ENCODE assay signal across 27 mouse cellular contexts in the genomic region with DNA sequence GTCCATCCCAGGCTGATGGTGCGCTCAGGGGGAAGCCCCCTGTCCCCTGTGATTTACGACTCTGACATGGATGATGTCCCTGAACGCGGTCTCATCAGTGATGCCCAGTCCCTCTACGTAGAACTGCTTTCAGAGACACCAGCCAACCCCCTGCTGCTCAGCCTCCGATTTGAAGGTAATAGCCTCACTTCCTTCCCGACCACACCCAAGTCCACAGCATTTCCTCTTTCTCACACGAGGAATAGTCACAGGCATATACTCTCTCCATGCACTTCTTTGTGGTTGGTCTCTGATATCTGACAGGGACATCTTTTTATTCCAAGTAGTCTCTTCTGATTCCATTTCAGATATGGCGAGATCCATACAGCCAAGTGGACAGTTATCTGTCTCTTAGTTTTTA. TPM values are rescaled to one million over a fixed set of nuclear protein-coding genes. Genes with fewer than 3 reads are reported as not detected.
DNase-seq lines count a peak whose midpoint lies in the region; ATAC-seq and TF ChIP-seq lines count a peak whose summit lies in the region.
"Had no signal": no experiment of that assay in that cellular context is flagged by ENCODE, and none has a peak within 500 bp of the region (broad histone marks: within the 10 kb centered on the region; RNA-seq: fewer than 3 reads in every experiment).

No protein-coding gene starts in this region.

- ATAC-seq in lung, postnatal 0 days: 0 out of 2 replicates have a peak, but pooled peaks have one; percentile 12
- peak; percentile 52 for ATAC-seq in granulocyte monocyte progenitor cell, adult 5-6 weeks (replicated peaks; ENCODE audit: poor library complexity, severe bottlenecking)
- no peak for ATAC-seq in forebrain, embryonic 16.5 days
- ATAC-seq: activated CD4-positive, CD25-positive, alpha-beta regulatory T cell, adult 4 months; forebrain, embryonic 13.5 days; forebrain, postnatal 0 days had no signal

- DNase-seq in lung, postnatal 0 days (ENCODE audit: low spot score): no peak
- no peak for DNase-seq in lung, postnatal 10 days
- peak; percentile 40 for DNase-seq in MEL-GATA-1-ER (ENCODE audit: extremely low read depth, low read depth)
- DNase-seq in splenic B cell, adult 2 months (ENCODE audit: low read depth, low spot score): peak; percentile 13
- no peak for DNase-seq in thymus, adult 18-20 months
- no peak for DNase-seq in liver
- DNase-seq: adrenal gland, adult 8-10 months; adrenal gland, postnatal 25 days; cerebellum, adult 18-20 months; cerebellum, adult 9-11 months; cerebellum, postnatal 25 days; forebrain, postnatal 0 days; gastrocnemius, postnatal 36 days; heart, adult 11 months had no signal

- no peak overlapping the region for H3K4me2 ChIP-seq in lung, postnatal 0 days (replicated peaks; ENCODE audit: low read depth, low read length)
- no peak overlapping the region for H3K4me2 ChIP-seq in forebrain, embryonic 16.5 days (ENCODE audit: low read length)
- H3K4me2 ChIP-seq: forebrain, embryonic 13.5 days; heart, embryonic 11.5 days; hindbrain, embryonic 12.5 days; hindbrain, embryonic 15.5 days had no signal

- H3K9me3 ChIP-seq in lung, postnatal 0 days (ENCODE audit: low read length): no peaks in the 10 kb centered on the region
- no peaks in the 10 kb centered on the region for H3K9me3 ChIP-seq in forebrain, embryonic 16.5 days (ENCODE audit: control insufficient read depth, low read length)
- H3K9me3 ChIP-seq: forebrain, embryonic 10.5 days; forebrain, embryonic 13.5 days; hindbrain, embryonic 12.5 days; hindbrain, embryonic 15.5 days had no signal

- no peak overlapping the region for H3K4me3 ChIP-seq in lung, postnatal 0 days (ENCODE audit: low read depth, low read length)
- H3K4me3 ChIP-seq in forebrain, embryonic 16.5 days (replicated peaks; ENCODE audit: low read length): no peak overlapping the region
- H3K4me3 ChIP-seq: forebrain, embryonic 10.5 days; forebrain, embryonic 13.5 days; hindbrain, embryonic 12.5 days; hindbrain, embryonic 15.5 days had no signal

- H3K4me1 ChIP-seq in lung, postnatal 0 days (ENCODE audit: insufficient read depth, low read depth, low read length): no peaks in the 10 kb centered on the region
- H3K4me1 ChIP-seq in forebrain, embryonic 16.5 days (replicated peaks; ENCODE audit: control insufficient read depth, insufficient read depth, low read length): no peaks in the 10 kb centered on the region
- H3K4me1 ChIP-seq: forebrain, embryonic 13.5 days; hindbrain, embryonic 12.5 days; hindbrain, embryonic 15.5 days had no signal

- TF ChIP-seq CTCF in lung, postnatal 0 days (IDR thresholded peaks at IDR 0.05): no peak

- H3K27me3 ChIP-seq in lung, postnatal 0 days (replicated peaks; ENCODE audit: insufficient read depth, low read length): 0 out of 2 replicates have a peak, but pooled peaks cover 5% of the 10 kb centered on the region
- H3K27me3 ChIP-seq in splenic B cell, adult 2 months (ENCODE audit: control insufficient read depth, insufficient read depth, low read length, poor library complexity, severe bottlenecking): no peaks in the 10 kb centered on the region
- H3K27me3 ChIP-seq in forebrain, embryonic 16.5 days (replicated peaks; ENCODE audit: control insufficient read depth, insufficient read depth, low read length): 0 out of 2 replicates have a peak, but pooled peaks cover 8% of the 10 kb centered on the region

- 33% methylated on average over 9 of the region's 9 CpGs for WGBS in lung, postnatal 0 days
- 79% methylated on average over 9 of the region's 9 CpGs for WGBS in forebrain, embryonic 16.5 days

- H3K36me3 ChIP-seq in lung, postnatal 0 days (ENCODE audit: insufficient read depth, low read length): no peaks in the 10 kb centered on the region
- H3K36me3 ChIP-seq in splenic B cell, adult 2 months (ENCODE audit: control insufficient read depth, insufficient read depth, low read length, poor library complexity, severe bottlenecking): no peaks in the 10 kb centered on the region
- H3K36me3 ChIP-seq in forebrain, embryonic 16.5 days (ENCODE audit: control insufficient read depth, insufficient read depth): peaks cover 10% of the 10 kb centered on the region
- H3K36me3 ChIP-seq: forebrain, embryonic 10.5 days had no signal

- no peak for TF ChIP-seq EP300 in lung, postnatal 0 days (IDR thresholded peaks at IDR 0.05)

- H3K27ac ChIP-seq in lung, postnatal 0 days (ENCODE audit: low read length): no peak overlapping the region
- H3K27ac ChIP-seq in forebrain, embryonic 16.5 days (ENCODE audit: low read length): no peak overlapping the region
- H3K27ac ChIP-seq: forebrain, embryonic 10.5 days; forebrain, embryonic 13.5 days; hindbrain, embryonic 12.5 days; hindbrain, embryonic 15.5 days had no signal

- no peak overlapping the region for H3K9ac ChIP-seq in lung, postnatal 0 days (replicated peaks; ENCODE audit: low read depth)
- H3K9ac ChIP-seq in forebrain, embryonic 16.5 days (replicated peaks; ENCODE audit: low read depth, low read length): no peak overlapping the region
- H3K9ac ChIP-seq: forebrain, embryonic 13.5 days; forebrain, postnatal 0 days; hindbrain, embryonic 12.5 days; hindbrain, embryonic 15.5 days had no signal

RNA-seq across cellular contexts. Expression of a gene that starts 9.4 kb away (rescaled TPM):
- polyA plus RNA-seq in lung, postnatal 0 days (2015; fragmentation: Nextera tagmentation; extraction: Ambion mirVana): 1.7 and 3.0 TPM in 2 replicates
- 3.4 and 6.4 TPM in 2 replicates for total RNA-seq in granulocyte monocyte progenitor cell, adult 5-6 weeks (2014; fragmentation: Nextera tagmentation)
- 0.46 and 1.4 TPM in 2 replicates for total RNA-seq in granulocyte monocyte progenitor cell, adult 5-6 weeks (2017)
- 26.1 and 30.6 TPM in 2 replicates for polyA plus RNA-seq in forebrain, embryonic 16.5 days (2015; fragmentation: Nextera tagmentation; extraction: Ambion mirVana)

RNA-seq across cellular contexts. Expression of a gene that starts 10.4 kb away (rescaled TPM):
- polyA plus RNA-seq in lung, postnatal 0 days (2015; fragmentation: Nextera tagmentation; extraction: Ambion mirVana): not detected in 2 replicates
- not detected in 2 replicates for total RNA-seq in granulocyte monocyte progenitor cell, adult 5-6 weeks (2014; fragmentation: Nextera tagmentation)
- not detected in 2 replicates for total RNA-seq in granulocyte monocyte progenitor cell, adult 5-6 weeks (2017)
- polyA plus RNA-seq in forebrain, embryonic 16.5 days (2015; fragmentation: Nextera tagmentation; extraction: Ambion mirVana): 4.8 and 8.5 TPM in 2 replicates
- total RNA-seq: gastrocnemius, adult 8-10 months; gastrocnemius, postnatal 36 days; heart, postnatal 25 days; hematopoietic stem cell, adult 5-6 weeks had no signal
- polyA plus RNA-seq: heart, embryonic 14.5 days; heart, postnatal 0 days had no signal

RNA-seq across cellular contexts. Expression of a gene that starts 15.9 kb away (rescaled TPM):
- polyA plus RNA-seq in lung, postnatal 0 days (2015; fragmentation: Nextera tagmentation; extraction: Ambion mirVana): 164 and 173 TPM in 2 replicates
- 72.3 and 78.9 TPM in 2 replicates for total RNA-seq in granulocyte monocyte progenitor cell, adult 5-6 weeks (2014; fragmentation: Nextera tagmentation)
- total RNA-seq in granulocyte monocyte progenitor cell, adult 5-6 weeks (2017): 38.2 and 63.1 TPM in 2 replicates
- polyA plus RNA-seq in forebrain, embryonic 16.5 days (2015; fragmentation: Nextera tagmentation; extraction: Ambion mirVana): 115 and 122 TPM in 2 replicates

RNA-seq across cellular contexts. Expression of a gene that starts 16.1 kb away (rescaled TPM):
- 3.0 and 3.3 TPM in 2 replicates for polyA plus RNA-seq in lung, postnatal 0 days (2015; fragmentation: Nextera tagmentation; extraction: Ambion mirVana)
- total RNA-seq in granulocyte monocyte progenitor cell, adult 5-6 weeks (2014; fragmentation: Nextera tagmentation): 1.1 and 2.7 TPM in 2 replicates
- total RNA-seq in granulocyte monocyte progenitor cell, adult 5-6 weeks (2017): 0.26 and 1.1 TPM in 2 replicates
- 0.45 and 1.2 TPM in 2 replicates for polyA plus RNA-seq in forebrain, embryonic 16.5 days (2015; fragmentation: Nextera tagmentation; extraction: Ambion mirVana)
- total RNA-seq: forebrain, postnatal 0 days had no signal

RNA-seq across cellular contexts. Expression of a gene that starts 31.1 kb away (rescaled TPM):
- 12.1 and 14.9 TPM in 2 replicates for polyA plus RNA-seq in lung, postnatal 0 days (2015; fragmentation: Nextera tagmentation; extraction: Ambion mirVana)
- 12.4 and 23.1 TPM in 2 replicates for total RNA-seq in granulocyte monocyte progenitor cell, adult 5-6 weeks (2014; fragmentation: Nextera tagmentation)
- 9.7 and 10.3 TPM in 2 replicates for total RNA-seq in granulocyte monocyte progenitor cell, adult 5-6 weeks (2017)
- polyA plus RNA-seq in forebrain, embryonic 16.5 days (2015; fragmentation: Nextera tagmentation; extraction: Ambion mirVana): 131 and 132 TPM in 2 replicates

Comparison
In these comparisons a context has a peak if more than half of its experiments do, and no peak if none do; other contexts are left out.
1. DNase-seq: peak in MEL-GATA-1-ER (single experiment) and splenic B cell, adult 2 months (single experiment); none in lung, postnatal 0 days (single experiment), lung, postnatal 10 days (single experiment), thymus, adult 18-20 months (0 of 2) and liver (single experiment).